Mouse (Mus musculus): ENCODE data around the gene Nrm. TPM values are rescaled to one million over a fixed set of nuclear protein-coding genes. Genes with fewer than 3 reads are reported as not detected.

Nrm gene
- polyA plus RNA-seq, 1 experiment from 2014 or later = 38.7 TPM

- Histone ChIP-seq H3K36me3 (peaks cover 35% of the 10 kb centered on the region), H3K9me3 (replicated peaks) (no peaks in the 10 kb centered on the region), H3K4me1 (replicated peaks) (peaks cover 18% of the 10 kb centered on the region), H3K27ac (peak within 1 kb of the TSS; percentile 75), H3K4me3 (peak within 1 kb of the TSS; percentile 78), H3K27me3 (no peaks in the 10 kb centered on the region), H3K9ac (peak within 1 kb of the TSS; percentile 69), H3K4me2 (peak within 1 kb of the TSS; percentile 79)
- ATAC-seq (replicated peaks; ENCODE audit: insufficient number of reproducible peaks, insufficient read depth, low FRiP score, low read depth) = peak; percentile 85
- 2% methylated on average over 25 of the region's 25 CpGs for WGBS
Measured at GRCm38 (mm10) chr17:35909919-35910369, 48.8 kb downstream of the Nrm start, which contains the start of gene Atat1. TSS of gene Atat1 (minus strand) at chr17:35910075.

DNA sequence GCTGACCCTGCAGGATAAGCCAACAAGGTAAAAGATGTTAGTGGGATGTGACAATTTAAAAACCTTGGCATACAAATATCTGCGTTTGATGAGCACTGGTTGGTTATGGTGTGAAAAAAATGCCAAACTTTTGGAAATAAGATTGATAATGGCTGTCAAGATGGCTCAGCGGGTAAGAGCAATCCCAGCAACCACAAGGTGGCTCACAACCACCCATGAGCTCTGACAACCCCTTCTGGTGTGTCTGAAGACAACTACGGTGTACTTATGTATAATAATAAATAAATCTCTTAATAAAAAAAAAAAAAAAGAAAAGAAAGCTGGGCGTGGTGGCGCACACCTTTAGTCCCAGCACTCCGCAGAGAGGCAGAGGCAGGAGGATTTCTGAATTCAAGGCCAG is 53.9 kb downstream of the Nrm start:
- H3K36me3 ChIP-seq = peaks cover 31% of the 10 kb centered on the region
- H3K9me3 ChIP-seq (replicated peaks) = no peaks in the 10 kb centered on the region
- peaks cover 20% of the 10 kb centered on the region for H3K4me1 ChIP-seq (replicated peaks)
- peak overlapping the region; percentile 73 for H3K4me2 ChIP-seq
- no peak overlapping the region for H3K27ac ChIP-seq
- H3K9ac ChIP-seq = no peak overlapping the region
- H3K27me3 ChIP-seq = no peaks in the 10 kb centered on the region
- ATAC-seq (replicated peaks; ENCODE audit: insufficient number of reproducible peaks, insufficient read depth, low FRiP score, low read depth) = no peak
- peak overlapping the region; percentile 83 for H3K4me3 ChIP-seq
- 74% methylated on average over 6 of the region's 6 CpGs for WGBS

Small RNA genes lying within 50 kb of the gene (microRNA-seq; reads per million reads assigned to microRNA genes)
- gene Gm28033 = 1.5 reads per million

Other genes with a start within 250 kb of the Nrm start
- not detected in 2 replicates for gene Gm9573, start 234.7 kb upstream of the Nrm start, polyA plus RNA-seq (2015; fragmentation: Nextera tagmentation; extraction: Ambion mirVana)
- gene Mucl3, start 217.6 kb upstream of the Nrm start, polyA plus RNA-seq (2015; fragmentation: Nextera tagmentation; extraction: Ambion mirVana) = 0.22 and 0.23 TPM in 2 replicates
- gene Vars2, start 193.7 kb upstream of the Nrm start, polyA plus RNA-seq (2015; fragmentation: Nextera tagmentation; extraction: Ambion mirVana) = 11.1 and 16.2 TPM in 2 replicates
- 21.3 and 28.7 TPM in 2 replicates for gene Gtf2h4, start 187.6 kb upstream of the Nrm start, polyA plus RNA-seq (2015; fragmentation: Nextera tagmentation; extraction: Ambion mirVana)
- 109 and 125 TPM in 2 replicates for gene Ddr1, start 156.7 kb upstream of the Nrm start, polyA plus RNA-seq (2015; fragmentation: Nextera tagmentation; extraction: Ambion mirVana)
- gene Ier3, start 39.6 kb upstream of the Nrm start, polyA plus RNA-seq (2015; fragmentation: Nextera tagmentation; extraction: Ambion mirVana) = 49.7 and 56.5 TPM in 2 replicates
- 103 and 109 TPM in 2 replicates for gene Flot1, start 38.1 kb upstream of the Nrm start, polyA plus RNA-seq (2015; fragmentation: Nextera tagmentation; extraction: Ambion mirVana)
- 567 and 662 TPM in 2 replicates for gene Tubb5, start 23.0 kb upstream of the Nrm start, polyA plus RNA-seq (2015; fragmentation: Nextera tagmentation; extraction: Ambion mirVana)
- 12.6 and 17.0 TPM in 2 replicates for gene Mdc1, start 19.8 kb upstream of the Nrm start, polyA plus RNA-seq (2015; fragmentation: Nextera tagmentation; extraction: Ambion mirVana)
- 17.9 and 21.4 TPM in 2 replicates for gene Ppp1r18, start 4.3 kb downstream of the Nrm start, polyA plus RNA-seq (2015; fragmentation: Nextera tagmentation; extraction: Ambion mirVana)
- 19.7 and 31.1 TPM in 2 replicates for gene Dhx16, start 18.5 kb downstream of the Nrm start, polyA plus RNA-seq (2015; fragmentation: Nextera tagmentation; extraction: Ambion mirVana)
- 23.9 and 27.6 TPM in 2 replicates for gene 2310061I04Rik, start 36.1 kb downstream of the Nrm start, polyA plus RNA-seq (2015; fragmentation: Nextera tagmentation; extraction: Ambion mirVana)
- 38.7 and 50.7 TPM in 2 replicates for gene Atat1, start 48.8 kb downstream of the Nrm start, polyA plus RNA-seq (2015; fragmentation: Nextera tagmentation; extraction: Ambion mirVana)
- 64.2 and 69.2 TPM in 2 replicates for gene Mrps18b, start 55.1 kb downstream of the Nrm start, polyA plus RNA-seq (2015; fragmentation: Nextera tagmentation; extraction: Ambion mirVana)
- 26.5 and 28.1 TPM in 2 replicates for gene Ppp1r10, start 55.1 kb downstream of the Nrm start, polyA plus RNA-seq (2015; fragmentation: Nextera tagmentation; extraction: Ambion mirVana)
- 57.8 and 71.3 TPM in 2 replicates for gene Abcf1, start 108.4 kb downstream of the Nrm start, polyA plus RNA-seq (2015; fragmentation: Nextera tagmentation; extraction: Ambion mirVana)
- 31.4 and 37.8 TPM in 2 replicates for gene Gnl1, start 118.5 kb downstream of the Nrm start, polyA plus RNA-seq (2015; fragmentation: Nextera tagmentation; extraction: Ambion mirVana)
- 13.7 and 20.4 TPM in 2 replicates for gene Prr3, start 118.9 kb downstream of the Nrm start, polyA plus RNA-seq (2015; fragmentation: Nextera tagmentation; extraction: Ambion mirVana)
- 1.3 and 2.7 TPM in 2 replicates for gene H2-T24, start 159.2 kb downstream of the Nrm start, polyA plus RNA-seq (2015; fragmentation: Nextera tagmentation; extraction: Ambion mirVana)
- 4.7 and 11.6 TPM in 2 replicates for gene H2-T23, start 171.5 kb downstream of the Nrm start, polyA plus RNA-seq (2015; fragmentation: Nextera tagmentation; extraction: Ambion mirVana)
- 7.0 and 12.0 TPM in 2 replicates for gene H2-T22, start 181.4 kb downstream of the Nrm start, polyA plus RNA-seq (2015; fragmentation: Nextera tagmentation; extraction: Ambion mirVana)
- gene Gm6034, start 181.6 kb downstream of the Nrm start, polyA plus RNA-seq (2015; fragmentation: Nextera tagmentation; extraction: Ambion mirVana) = not detected in 2 replicates
- gene Gm11127, start 197.1 kb downstream of the Nrm start, polyA plus RNA-seq (2015; fragmentation: Nextera tagmentation; extraction: Ambion mirVana) = 0.13 TPM in 1 of 2 replicates, not detected in the other

All from heart, embryonic 15.5 days (tissue).